Mouse (Mus musculus) monocyte, adult 5-6 weeks (primary cell): ENCODE measurements around the gene Cib3. TPM values are rescaled to one million over a fixed set of nuclear protein-coding genes. Genes with fewer than 3 reads are reported as not detected.

Experiments
- ATAC-seq: fragments of 153-309, 156-312 bp; replicated peaks from 2 replicates; pipeline ENCODE4 v1.8.0; 2017; ENCODE audit warnings: mild to moderate bottlenecking; ENCODE audit not compliant: low TSS enrichment, insufficient number of reproducible peaks, severe bottlenecking, poor library complexity, low FRiP score
- total RNA-seq: library from RNA; stranded (forward); fragments of 200-1000, 200-491, 200-594 nt; gene quantifications from 3 replicates; pipeline ENCODE4 v1.2.3, GENCODE M21; 2017

Cib3 gene
- total RNA-seq, 1 experiment from 2014 or later, result 0.86 TPM

- ATAC-seq, result no peak
Observed at GRCm38 (mm10) chr8:72158726-72159125, 53.9 kb downstream of the Cib3 start.

- ATAC-seq, result no peak
Observed at GRCm38 (mm10) chr8:72158096-72158495, 54.5 kb downstream of the Cib3 start.

Other genes with a start within 250 kb of the Cib3 start
- 153 to 273 TPM (median 260 TPM) in 3 replicates for gene Cyp4f18, start 203.2 kb downstream of the Cib3 start, total RNA-seq
- gene Olfr372, start 171.6 kb downstream of the Cib3 start, total RNA-seq, result not detected in 3 replicates
- gene Olfr373, start 129.7 kb downstream of the Cib3 start, total RNA-seq, result not detected in 3 replicates
- 0.21 to 0.49 TPM in 2 of 3 replicates, not detected in the other for gene Olfr374, start 105.8 kb downstream of the Cib3 start, total RNA-seq
- gene Tpm4, start 77.9 kb downstream of the Cib3 start, total RNA-seq, result 902 to 973 TPM (median 947 TPM) in 3 replicates
- gene Rab8a, start 51.6 kb downstream of the Cib3 start, total RNA-seq, result 640 to 819 TPM (median 739 TPM) in 3 replicates
- gene Hsh2d, start 23.2 kb downstream of the Cib3 start, total RNA-seq, result 1.2 to 5.8 TPM (median 4.8 TPM) in 3 replicates
- not detected in 3 replicates for gene Gm11034, start 799 bp upstream of the Cib3 start, total RNA-seq
- 105 to 143 TPM (median 135 TPM) in 3 replicates for gene Fam32a, start 6.9 kb upstream of the Cib3 start, total RNA-seq
- 59.3 to 86.9 TPM (median 76.3 TPM) in 3 replicates for gene Ap1m1, start 27.2 kb upstream of the Cib3 start, total RNA-seq
- gene Gm10282, start 92.4 kb upstream of the Cib3 start, total RNA-seq, result 1.5 to 3.3 TPM (median 3.1 TPM) in 3 replicates
- 183 to 225 TPM (median 194 TPM) in 3 replicates for gene Klf2, start 106.2 kb upstream of the Cib3 start, total RNA-seq
- 48.6 to 98.2 TPM (median 55.6 TPM) in 3 replicates for gene Eps15l1, start 208.6 kb upstream of the Cib3 start, total RNA-seq
- 0.64 TPM in 1 of 3 replicates, not detected in the others for gene Calr3, start 231.0 kb upstream of the Cib3 start, total RNA-seq
- 1.2 to 3.6 TPM (median 3.4 TPM) in 3 replicates for gene 1700030K09Rik, start 231.0 kb upstream of the Cib3 start, total RNA-seq